Mouse (Mus musculus): ENCODE data around the gene St6gal2. TPM values are rescaled to one million over a fixed set of nuclear protein-coding genes. Genes with fewer than 3 reads are reported as not detected.

The St6gal2 gene
- total RNA-seq (2023), result not detected

DNA sequence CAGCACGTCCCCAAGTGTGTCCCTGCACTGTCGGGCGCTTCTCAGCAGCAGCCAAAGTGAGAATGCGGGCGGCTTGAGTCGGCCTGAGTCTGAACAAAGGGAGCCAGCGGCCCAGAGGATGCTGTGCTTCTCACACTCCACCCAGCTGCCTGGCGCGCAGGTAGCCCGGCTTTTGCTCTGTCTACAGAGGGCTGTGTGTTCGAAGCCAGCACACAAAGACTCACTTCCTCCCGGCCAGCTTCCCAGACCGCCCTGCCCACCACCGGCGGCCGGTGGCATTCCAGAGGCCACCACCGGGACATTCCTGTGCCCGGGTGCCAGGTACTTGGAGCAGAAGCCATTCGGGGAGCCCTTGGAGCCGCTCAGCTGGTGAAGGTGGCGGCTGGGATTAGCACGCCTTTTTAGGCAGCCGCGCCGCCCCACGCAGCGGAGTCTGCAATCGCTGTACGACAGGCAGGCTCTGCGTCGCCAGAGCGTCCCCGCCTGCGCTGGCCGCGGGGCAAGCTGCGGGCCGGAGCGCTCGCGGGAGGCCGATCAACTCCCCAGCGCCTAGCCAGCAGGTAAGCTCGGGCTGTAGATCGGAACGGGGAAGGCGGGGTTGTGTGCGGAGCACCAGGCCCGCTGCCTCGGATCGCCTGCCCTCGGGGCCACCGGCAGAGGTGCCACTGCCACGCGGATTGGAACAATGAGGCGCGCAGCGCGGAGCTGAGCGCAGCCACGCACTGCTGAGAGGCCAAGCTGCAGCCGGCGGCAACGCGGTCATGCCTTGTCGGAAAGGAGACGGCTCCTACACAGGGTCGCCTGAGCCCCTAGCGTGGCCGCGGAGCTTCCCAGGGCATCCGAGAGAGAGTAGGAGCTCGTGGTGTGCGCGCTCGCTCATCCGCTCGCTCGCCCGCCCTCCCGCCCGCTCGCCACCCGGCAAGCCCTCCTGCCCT lies at the start of gene St6gal2:
TSS of gene St6gal2 (plus strand) at position 133 of the 935 bp plus-strand sequence.

Other genes starting within 250 kb of the St6gal2 start
- gene Vmn2r118, start 179.8 kb downstream of the St6gal2 start, total RNA-seq (2023), result not detected